Mouse (Mus musculus) layer of hippocampus, postnatal 10 days (tissue): ENCODE results near the gene Bsn. TPM values are rescaled to one million over a fixed set of nuclear protein-coding genes. Genes with fewer than 3 reads are reported as not detected.
A peak's percentile ranks its signal among the peaks of the same experiment; 100 is the strongest.

Source experiments
- DNase-seq, 2 experiments: peaks; one replicate each; pipeline ENCODE4 v3.0.0; 2021; ENCODE audit warnings: low spot score in 2 of 2
- total RNA-seq, 2 experiments: library from RNA; stranded (reverse); gene quantifications; 2 replicates each; pipeline ENCODE4 v1.2.3; 2021

The Bsn gene
- total RNA-seq, 2 experiments from 2014 or later: 129 to 137 TPM

DNA sequence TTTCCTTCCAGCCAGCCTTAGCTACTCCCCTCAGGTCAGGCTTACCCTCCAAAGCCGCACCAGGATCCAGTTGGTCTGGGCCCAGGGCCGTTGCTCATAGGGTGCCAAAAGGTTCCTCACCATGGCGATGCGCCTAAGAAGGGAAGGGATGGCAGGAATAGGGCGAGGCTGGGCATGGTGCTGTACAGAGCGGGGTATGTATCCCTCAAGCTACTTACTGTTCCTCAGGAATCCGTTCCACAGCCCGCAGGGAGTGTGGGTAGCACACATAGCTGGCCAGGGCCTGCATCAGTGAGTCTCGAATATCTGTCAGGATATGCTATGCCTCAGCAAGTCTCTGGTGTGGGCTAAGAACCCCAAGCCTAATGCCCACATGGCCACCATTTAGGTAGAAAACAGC lies 131.9 kb downstream of the Bsn start:
- DNase-seq: no peak

DNA sequence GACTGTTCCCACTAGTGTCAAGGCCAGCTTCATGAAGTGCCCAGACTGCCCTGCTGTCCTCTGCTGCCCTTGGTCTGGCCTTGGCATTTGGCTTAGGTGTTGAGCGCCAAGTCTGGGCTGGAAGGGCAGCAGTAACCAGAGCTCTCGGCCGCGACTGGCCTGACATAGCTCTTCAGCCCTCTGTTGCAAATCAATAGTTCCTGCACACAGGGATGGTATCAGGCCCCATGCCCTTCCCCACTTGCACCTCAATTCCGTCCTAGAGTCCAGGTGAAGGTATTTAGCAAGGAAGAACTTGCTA lies 133.0 kb downstream of the Bsn start:
- DNase-seq: peak in 1 of 2 experiments; percentile 3

DNA sequence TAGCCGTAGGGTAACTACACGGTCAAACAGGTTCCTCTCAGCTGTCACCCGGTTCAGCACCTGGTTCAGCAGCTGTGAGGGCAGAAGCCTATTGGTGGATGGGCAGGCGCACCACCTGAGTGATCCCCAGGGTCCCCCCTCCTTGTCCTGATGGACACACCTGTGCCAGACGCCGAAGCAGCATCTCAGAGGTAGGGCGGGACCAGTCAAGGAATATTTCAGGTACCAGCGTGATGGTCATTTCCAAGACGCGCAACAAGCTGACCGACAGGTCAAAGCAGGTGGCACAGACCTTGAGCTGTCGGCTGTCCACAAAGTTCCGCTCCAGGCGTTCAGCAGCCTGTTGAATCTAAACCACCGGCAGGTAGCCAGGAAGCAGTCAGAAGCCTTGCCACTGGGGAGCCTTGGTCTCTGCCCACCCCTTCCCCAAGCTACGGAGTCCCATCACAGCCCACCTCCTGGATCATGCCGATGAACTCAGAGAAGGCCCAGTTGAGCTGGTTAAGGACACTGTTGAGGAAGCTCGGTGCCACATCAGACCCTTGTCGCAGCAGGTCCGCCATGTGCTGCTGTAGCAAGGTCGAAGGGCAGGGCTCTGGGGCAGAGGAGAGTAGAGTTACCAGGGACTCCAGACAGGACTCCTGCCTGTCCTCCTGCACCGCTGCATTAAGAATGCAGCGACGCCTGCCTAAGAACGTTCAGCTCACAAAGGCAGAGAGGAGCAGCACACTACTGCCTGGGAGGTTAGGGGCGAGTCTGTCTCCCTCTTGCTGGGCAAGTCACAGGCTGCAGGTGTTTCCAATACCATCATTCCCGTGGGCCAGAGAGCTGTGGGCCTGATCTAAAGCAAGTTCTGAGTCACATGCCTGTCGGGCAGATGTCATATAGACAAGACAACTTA lies 133.6 kb downstream of the Bsn start:
- DNase-seq: peak in 1 of 2 experiments; percentile 3

DNA sequence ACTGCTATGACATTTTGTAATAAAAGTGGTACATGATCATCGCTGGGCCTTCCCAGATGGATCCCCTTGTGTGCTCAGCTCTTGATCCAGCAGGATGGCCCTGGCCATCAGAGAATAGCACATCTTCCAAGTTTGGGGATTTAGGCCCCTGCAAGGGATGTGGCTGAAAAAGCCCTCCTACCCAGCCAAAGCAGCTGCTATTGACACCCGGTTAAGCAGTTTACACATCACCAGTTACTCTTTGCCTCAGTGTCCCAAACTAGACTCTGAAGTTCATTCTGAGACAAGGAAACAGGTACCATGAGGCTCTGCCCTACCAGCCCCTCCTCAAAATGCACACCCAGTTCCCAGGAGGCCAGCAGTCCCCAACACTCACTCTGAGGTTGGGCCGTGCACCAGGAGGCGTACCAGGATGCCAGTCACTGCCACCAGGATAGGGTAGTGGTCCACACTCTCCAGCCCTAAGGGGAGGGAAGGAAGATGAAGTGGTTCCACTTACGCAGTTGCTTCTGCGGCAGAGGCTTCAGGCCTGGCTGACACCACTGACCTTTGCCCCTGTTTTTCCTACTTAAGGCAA lies 134.4 kb downstream of the Bsn start:
- no peak for DNase-seq

DNA sequence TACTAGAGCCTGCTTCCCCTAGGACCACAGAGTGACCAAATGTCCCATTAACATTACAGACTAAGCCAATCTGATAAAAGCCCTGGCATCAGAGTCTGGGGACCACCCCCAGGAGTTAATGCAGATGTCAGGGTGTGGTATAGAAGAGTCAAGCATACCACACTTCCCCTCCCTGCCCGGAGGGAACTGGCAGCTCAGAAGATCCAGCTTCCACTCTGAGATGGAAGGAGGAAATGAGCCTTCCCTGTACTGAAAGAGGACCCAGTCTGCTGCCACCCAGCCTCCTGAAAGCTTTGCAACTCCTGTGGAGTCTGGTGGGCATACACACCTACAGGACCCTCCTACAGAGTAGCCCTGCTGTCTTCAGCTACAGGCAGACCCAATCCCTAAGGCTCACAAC lies 135.1 kb downstream of the Bsn start:
- peak in 1 of 2 experiments; percentile 5 for DNase-seq

DNA sequence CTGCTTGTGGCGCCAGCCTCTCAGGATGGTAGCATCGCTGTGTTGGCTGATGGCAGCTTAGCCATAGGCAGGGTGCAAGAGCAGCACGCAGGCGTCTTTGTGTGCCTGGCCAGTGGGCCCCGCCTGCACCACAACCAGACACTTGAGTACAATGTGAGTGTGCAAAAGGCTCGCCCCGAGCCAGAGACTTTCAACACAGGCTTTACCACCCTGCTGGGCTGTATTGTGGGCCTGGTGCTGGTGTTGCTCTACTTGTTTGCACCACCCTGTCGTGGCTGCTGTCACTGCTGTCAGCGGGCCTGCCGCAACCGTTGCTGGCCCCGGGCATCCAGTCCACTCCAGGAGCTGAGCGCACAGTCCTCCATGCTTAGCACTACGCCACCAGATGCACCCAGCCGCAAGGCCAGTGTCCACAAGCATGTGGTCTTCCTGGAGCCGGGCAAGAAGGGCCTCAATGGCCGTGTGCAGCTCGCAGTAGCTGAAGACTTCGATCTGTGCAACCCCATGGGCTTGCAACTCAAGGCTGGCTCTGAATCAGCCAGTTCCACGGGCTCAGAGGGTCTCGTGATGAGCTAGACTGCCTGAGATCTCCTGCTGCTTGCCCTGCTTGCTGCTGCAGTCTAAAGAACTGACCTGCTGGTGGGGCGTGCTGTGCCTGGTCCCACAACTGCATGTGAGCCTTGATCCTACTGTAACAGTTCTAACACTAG lies 135.7 kb downstream of the Bsn start:
- DNase-seq: peak in 1 of 2 experiments; percentile 11

DNA sequence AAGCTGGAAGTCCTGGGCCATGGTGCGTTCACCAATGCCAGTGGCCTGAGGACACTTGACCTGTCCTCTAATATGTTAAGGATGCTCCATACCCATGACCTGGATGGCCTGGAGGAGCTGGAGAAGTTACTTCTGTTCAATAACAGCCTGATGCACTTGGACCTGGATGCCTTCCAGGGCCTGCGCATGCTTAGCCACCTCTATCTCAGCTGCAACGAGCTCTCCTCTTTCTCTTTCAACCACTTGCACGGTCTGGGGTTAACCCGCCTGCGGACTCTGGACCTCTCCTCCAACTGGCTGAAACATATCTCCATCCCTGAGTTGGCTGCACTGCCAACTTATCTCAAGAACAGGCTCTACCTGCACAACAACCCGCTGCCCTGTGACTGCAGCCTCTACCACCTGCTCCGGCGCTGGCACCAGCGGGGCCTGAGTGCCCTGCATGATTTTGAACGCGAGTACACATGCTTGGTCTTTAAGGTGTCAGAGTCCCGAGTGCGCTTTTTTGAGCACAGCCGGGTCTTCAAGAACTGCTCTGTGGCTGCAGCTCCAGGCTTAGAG lies 136.4 kb downstream of the Bsn start:
- DNase-seq: no peak

DNA sequence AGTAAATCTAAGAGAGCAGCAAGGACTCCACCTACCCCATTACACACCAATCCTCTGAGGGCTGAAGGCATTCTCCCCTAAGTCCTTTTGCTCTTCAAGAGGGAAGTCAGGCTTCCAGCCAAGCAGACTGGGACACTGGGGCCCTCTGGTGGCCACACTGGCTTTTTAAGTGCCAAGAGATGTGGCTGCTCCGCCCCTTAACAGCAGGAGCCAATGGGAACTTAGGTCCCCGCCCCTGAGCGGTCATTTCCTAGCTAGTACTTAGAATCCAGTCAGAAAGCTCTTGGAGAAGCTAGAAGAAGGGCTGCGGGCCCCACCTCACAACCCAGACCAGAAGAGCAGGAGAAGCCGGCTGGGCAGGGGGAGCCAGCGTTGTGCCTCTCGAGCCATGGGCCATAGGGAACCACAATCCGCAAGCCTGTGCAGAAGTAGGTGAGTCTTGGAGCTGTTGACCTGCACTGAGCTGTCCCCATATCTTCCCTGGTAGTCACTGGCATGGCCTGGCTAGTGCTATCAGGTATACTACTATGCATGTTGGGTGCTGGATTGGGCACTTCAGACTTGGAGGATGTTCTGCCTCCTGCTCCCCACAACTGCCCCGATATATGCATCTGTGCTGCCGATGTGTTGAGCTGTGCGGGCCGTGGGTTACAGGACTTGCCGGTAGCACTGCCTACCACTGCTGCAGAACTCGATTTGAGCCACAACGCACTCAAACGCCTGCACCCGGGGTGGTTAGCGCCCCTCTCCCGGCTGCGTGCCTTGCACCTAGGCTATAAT lies 137.1 kb downstream of the Bsn start, which contains the start of gene Amigo3:
TSS of gene Amigo3 (plus strand) at position 275 of the 780 bp plus-strand sequence.
- DNase-seq: peak; percentile 99

DNA sequence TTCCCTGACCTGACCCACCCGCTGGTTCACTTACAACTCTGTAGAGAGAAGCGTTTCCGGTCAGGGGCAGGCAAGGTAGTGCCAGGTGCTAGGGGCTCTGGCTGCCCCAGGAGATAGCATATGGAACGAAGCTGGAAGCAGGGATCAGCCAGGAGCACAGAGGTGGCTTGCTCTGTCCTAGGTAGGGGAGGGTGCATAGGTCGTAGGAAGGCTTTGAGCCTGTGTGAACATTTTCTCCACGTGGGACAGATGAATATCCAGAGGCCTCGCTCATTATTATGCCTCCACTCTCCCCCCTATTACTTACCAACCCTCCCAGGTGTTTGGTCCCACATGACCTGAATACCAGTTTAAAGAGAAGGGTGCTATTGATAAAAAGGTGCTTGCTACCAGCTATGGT lies 137.8 kb downstream of the Bsn start:
- DNase-seq: no peak

DNA sequence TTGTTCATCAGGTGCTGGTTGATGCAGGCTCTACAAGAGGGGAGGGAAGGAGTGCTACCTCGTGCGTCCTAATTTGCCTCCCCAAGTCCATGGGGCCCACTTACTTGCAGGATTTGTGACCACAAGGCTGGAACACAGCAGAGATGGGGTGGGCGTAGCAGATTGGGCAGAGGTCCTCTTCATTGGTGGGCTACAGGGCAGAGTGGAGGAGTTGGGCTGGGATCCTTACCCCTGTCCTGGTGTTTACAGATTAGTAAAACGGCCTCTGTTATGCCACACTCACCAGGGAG lies 138.3 kb downstream of the Bsn start:
- no peak for DNase-seq

DNA sequence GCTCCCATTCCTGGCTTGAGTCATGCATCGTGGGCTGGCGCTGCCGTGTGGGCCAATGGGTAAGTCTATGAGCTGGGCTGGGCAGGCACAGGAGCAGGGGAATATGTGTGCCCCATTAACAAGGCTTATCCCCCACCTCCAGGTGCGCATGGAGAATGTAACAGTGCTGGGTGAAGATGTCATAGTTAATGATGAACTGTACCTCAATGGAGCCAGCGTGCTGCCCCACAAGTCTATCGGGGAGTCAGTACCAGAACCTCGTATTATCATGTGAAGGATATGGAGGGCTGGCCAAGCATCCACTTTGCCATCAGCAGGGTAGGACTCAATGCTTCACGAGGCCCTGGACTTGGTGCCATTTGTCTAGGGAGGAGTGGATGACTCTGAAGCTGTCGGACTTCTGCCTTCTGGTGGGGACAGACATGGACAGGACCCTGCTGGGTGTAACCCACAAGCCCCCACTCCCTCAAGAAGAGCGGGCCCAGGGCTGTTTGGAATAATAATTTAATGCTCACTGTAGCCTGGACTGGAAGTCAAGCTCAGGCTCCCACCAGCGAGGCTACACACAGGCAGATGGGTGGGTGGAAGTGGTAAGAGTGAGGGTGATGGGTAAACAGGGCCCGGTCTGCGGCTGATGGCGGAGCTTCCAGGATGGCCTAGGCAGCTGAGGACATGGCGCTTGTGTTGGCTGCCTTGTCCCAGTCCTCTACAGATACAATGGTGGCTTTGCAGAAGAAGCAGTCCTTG lies 138.8 kb downstream of the Bsn start:
- no peak for DNase-seq

DNA sequence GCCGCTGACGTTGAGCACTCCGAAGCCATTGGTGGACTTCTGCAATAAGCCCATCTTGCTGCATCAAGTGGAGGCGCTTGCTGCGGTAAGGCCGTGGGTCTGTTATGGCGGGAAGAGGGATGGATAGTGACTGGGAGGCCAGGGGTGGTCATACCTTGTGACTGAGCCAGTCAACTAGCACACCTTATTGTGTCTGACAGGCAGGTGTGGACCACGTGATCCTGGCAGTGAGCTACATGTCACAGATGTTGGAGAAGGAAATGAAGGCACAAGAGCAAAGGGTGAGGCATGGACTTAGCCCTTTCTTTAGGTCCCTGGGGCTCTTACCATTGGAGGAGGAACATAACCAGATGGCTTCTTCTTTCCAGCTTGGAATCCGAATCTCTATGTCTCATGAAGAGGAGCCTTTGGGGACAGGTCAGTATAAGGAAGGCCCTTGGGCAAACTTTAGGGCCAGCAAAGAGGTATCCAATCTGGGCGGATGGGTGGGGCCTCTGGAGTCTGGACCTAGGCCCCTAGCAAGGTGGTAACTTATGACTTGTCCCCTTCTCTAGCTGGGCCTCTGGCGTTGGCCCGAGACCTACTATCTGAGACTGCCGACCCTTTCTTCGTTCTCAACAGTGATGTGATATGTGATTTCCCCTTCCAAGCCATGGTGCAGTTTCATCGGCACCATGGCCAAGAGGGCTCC lies 140.5 kb downstream of the Bsn start:
- DNase-seq: no peak

DNA sequence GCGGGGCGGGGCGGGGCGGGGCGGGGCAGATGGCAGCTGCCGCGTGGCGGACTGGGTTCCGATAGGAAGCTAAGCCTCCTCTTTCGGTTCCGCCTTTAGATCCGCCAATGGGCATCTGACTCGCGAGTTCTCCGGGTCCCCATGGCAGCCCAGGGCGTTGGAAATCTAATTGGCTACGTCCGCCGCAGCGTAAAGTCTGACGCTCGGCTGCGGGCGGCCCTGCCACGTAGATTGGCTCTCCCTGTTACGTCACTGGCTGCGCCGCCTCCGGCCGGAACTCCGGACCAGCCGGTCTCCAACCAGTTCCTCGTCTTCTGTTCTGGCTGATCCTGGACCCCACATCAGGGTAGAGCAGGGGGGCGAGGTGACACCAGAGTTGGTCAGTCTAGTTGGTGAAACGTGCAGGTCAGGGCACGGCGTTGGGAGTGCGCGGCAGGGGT lies 141.1 kb downstream of the Bsn start, which contains the start of gene Gmppb:
TSS of gene Gmppb (plus strand) at position 227 of the 440 bp plus-strand sequence.
- DNase-seq: peak; percentile 93 to 95

DNA sequence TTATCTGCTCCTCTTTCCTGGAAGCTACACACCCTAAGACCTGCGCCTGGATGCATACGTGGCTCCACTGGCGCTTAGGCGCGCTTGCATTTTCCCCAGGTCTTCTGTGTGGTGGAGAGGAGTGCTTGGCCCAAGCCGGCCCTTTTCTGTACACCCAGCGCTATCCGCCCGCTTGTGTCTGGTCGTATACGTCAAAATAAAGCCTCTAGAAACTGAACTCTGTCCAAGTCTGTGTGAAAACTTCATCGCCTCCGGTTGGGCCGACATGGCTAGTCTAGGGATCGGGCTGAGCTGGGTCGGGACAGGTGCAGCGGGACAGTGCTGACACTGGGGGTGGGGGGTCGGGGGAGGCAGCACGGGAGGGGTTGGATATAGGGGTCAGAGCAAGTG lies 141.6 kb downstream of the Bsn start:
- no peak for DNase-seq

DNA sequence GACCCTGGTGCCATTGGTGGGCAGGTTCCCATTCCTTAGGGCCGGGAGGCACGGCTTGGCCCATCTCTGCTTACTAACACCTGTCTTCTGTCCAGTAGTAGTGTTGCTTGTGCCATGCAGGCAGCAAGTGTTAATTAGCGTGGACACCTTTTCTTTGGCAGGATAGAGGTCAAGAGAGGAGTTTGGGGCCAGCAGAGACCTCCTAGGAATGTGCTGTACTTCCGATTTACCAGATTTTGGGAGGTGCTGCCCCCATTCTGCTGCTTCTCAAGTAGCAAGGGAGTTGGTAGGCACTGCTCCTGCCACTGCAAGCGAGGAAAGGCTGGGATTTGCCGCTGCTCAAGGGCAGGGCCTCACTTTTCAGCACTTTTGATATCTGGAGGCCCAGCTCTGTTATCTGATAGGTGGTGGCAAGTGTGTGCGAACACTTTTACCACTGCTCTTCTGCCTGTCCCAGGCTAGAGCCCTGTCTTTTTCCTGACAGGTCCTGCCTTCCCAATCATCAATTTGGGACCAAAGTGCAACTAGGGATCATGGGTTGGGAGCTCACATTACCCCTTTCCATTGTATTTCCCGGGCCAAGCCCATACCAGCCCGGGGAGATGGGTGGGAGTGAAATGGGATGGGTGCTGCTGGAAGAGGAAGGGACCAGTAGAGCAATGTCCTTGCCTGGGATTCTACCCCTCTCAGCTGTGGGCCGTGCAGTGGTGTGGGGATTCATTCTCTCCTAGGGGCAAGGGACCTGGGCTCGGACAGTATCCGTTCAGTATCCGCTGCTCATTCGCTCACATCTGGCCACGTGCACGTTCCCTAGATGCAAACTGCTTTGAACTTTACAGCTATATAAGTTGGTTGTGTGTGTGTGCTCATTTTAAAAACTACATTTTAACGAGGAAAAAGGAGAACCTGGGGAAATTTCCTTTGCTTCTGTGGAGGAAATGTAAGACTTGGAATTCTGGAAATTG lies 142.3 kb downstream of the Bsn start:
- DNase-seq: no peak

DNA sequence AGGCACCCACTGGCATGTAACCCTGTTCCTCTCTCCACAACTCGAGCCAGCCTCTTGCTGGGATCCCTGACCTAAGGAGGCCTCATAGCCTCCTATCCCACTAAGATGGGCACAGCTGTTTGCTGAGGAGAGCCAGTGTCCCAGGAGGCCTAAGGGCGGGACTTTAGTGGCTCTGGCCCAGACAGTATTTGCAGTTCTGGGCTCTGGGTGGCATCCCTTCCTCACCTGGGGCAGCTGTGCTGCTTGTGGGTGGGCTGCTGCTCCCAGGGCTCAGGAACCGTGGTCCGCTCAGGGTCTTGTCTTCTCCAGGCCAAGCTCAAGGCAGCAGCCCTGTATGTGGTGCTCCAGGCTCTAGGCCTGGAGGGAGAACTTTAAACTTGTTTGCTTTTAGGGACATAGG lies 143.6 kb downstream of the Bsn start:
- no peak for DNase-seq
